Mouse (Mus musculus) forebrain, embryonic 16.5 days (tissue): Measurements from ENCODE around the gene Pcdh15. TPM values are rescaled to one million over a fixed set of nuclear protein-coding genes. Genes with fewer than 3 reads are reported as not detected.

Source experiments
- ATAC-seq: fragments of 200-750 bp; cut with Nextera tagmentation; 2 replicates; pipeline ENCODE4 v1.8.0; 2017; ENCODE audit warnings: mild to moderate bottlenecking, moderate library complexity
- H3K27ac ChIP-seq: fragments of 300-500 bp; sonication (generic); 2 replicates; pipeline ENCODE4 v1.5.1; 2014; ENCODE audit warnings: low read length, control low read depth
- H3K27me3 ChIP-seq: fragments of 300-500 bp; sonication (generic); replicated peaks from 2 replicates; pipeline ENCODE4 v1.6.1; 2014; ENCODE audit warnings: low read length; ENCODE audit not compliant: control insufficient read depth, insufficient read depth
- H3K36me3 ChIP-seq: fragments of 300-500 bp; sonication (generic); 2 replicates; pipeline ENCODE4 v1.6.1; 2014; ENCODE audit not compliant: control insufficient read depth, insufficient read depth
- H3K4me1 ChIP-seq: fragments of 300-500 bp; sonication (generic); replicated peaks from 2 replicates; pipeline ENCODE4 v1.6.1; 2014; ENCODE audit warnings: low read length; ENCODE audit not compliant: control insufficient read depth, insufficient read depth
- H3K4me2 ChIP-seq: fragments of 300-500 bp; sonication (generic); 2 replicates; pipeline ENCODE4 v1.6.1; 2014; ENCODE audit warnings: mild to moderate bottlenecking, low read length, control low read depth
- H3K4me3 ChIP-seq: fragments of 300-500 bp; sonication (generic); replicated peaks from 2 replicates; pipeline ENCODE4 v1.5.1; 2014; ENCODE audit warnings: mild to moderate bottlenecking, low read length, control low read depth
- H3K9ac ChIP-seq: fragments of 300-500 bp; sonication (generic); replicated peaks from 2 replicates; pipeline ENCODE4 v1.6.1; 2014; ENCODE audit warnings: low read depth, low read length, control low read depth
- H3K9me3 ChIP-seq: fragments of 300-500 bp; sonication (generic); 2 replicates; pipeline ENCODE4 v1.6.1; 2016; ENCODE audit warnings: low read length; ENCODE audit not compliant: control insufficient read depth
- WGBS: fragments of 180-500 bp; shearing (Covaris S2); extraction: QIAGEN DNeasy Blood & Tissue Kit; methylation state at CpG from one replicate; pipeline ENCODE4 v1.1.7; 2014; 5-methylcytosine and 5-hydroxymethylcytosine counted together
- polyA plus RNA-seq: library from polyadenylated mRNA; unstranded; fragments of >200 nt; fragmentation: Nextera tagmentation; extraction: Ambion mirVana; gene quantifications from 2 replicates; pipeline ENCODE4 v1.2.1, GENCODE M21; 2015

The Pcdh15 gene
- polyA plus RNA-seq, 1 experiment from 2014 or later: 6.5 TPM

GRCm38 (mm10) chr10:73938989-73939388 is 839.8 kb downstream of the Pcdh15 start:
- H3K9ac ChIP-seq: no peak overlapping the region
- ATAC-seq: no peak
- H3K4me3 ChIP-seq: no peak overlapping the region
- 45% methylated on average over 3 of the region's 3 CpGs for WGBS
- H3K4me2 ChIP-seq: no peak overlapping the region
- H3K27me3 ChIP-seq: no peaks in the 10 kb centered on the region
- no peaks in the 10 kb centered on the region for H3K36me3 ChIP-seq
- no peaks in the 10 kb centered on the region for H3K9me3 ChIP-seq
- peaks cover 2% of the 10 kb centered on the region; the same call in 1 of the 2 replicates for H3K4me1 ChIP-seq
- H3K27ac ChIP-seq: no peak overlapping the region

- WGBS: 28% methylated on average over 2 of the region's 2 CpGs
- no peak overlapping the region for H3K4me3 ChIP-seq
- no peaks in the 10 kb centered on the region for H3K36me3 ChIP-seq
- no peak for ATAC-seq
- H3K27me3 ChIP-seq: no peaks in the 10 kb centered on the region
- no peaks in the 10 kb centered on the region for H3K9me3 ChIP-seq
- H3K4me1 ChIP-seq: no peaks in the 10 kb centered on the region
- no peak overlapping the region for H3K27ac ChIP-seq
- no peak overlapping the region for H3K4me2 ChIP-seq
- H3K9ac ChIP-seq: no peak overlapping the region
These were observed 848.7 kb downstream of the Pcdh15 start for GRCm38 (mm10) chr10:73947799-73948198.

- WGBS: 84% methylated on average over 4 of the region's 4 CpGs
- Histone ChIP-seq H3K27me3 (no peaks in the 10 kb centered on the region), H3K36me3 (no peaks in the 10 kb centered on the region), H3K4me3 (no peak overlapping the region), H3K9me3 (no peaks in the 10 kb centered on the region), H3K27ac (no peak overlapping the region), H3K4me1 (no peaks in the 10 kb centered on the region), H3K4me2 (no peak overlapping the region), H3K9ac (no peak overlapping the region)
- no peak for ATAC-seq
These were observed 854.2 kb downstream of the Pcdh15 start for GRCm38 (mm10) chr10:73953362-73953761.

- WGBS: 84% methylated on average over 5 of the region's 5 CpGs
- Histone ChIP-seq H3K9ac (no peak overlapping the region), H3K4me1 (no peaks in the 10 kb centered on the region), H3K4me2 (no peak overlapping the region), H3K4me3 (no peak overlapping the region), H3K27ac (no peak overlapping the region), H3K27me3 (no peaks in the 10 kb centered on the region), H3K9me3 (no peaks in the 10 kb centered on the region), H3K36me3 (no peaks in the 10 kb centered on the region)
- no peak for ATAC-seq
These were observed 884.9 kb downstream of the Pcdh15 start for GRCm38 (mm10) chr10:73984057-73984456.

DNA sequence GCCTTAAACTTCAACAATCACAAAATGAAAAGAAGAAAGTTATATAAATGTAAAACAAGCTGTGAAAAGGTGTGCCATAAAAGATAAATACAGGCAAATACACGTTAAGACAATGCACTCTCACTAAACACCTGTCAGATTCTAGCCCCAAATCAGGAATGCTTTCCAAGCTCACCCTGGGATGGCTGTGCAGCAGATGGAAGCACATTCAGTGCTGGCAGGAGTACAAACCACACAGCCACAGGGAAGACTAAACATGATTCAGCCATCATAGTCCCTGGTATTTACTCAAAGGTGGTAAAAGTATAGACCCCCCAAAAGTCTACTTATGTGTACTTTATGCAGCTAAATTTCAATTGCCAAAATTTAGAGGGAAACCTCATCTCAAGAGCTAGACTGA is 909.7 kb downstream of the Pcdh15 start:
- Histone ChIP-seq H3K4me1 (no peaks in the 10 kb centered on the region), H3K27ac (no peak overlapping the region), H3K4me2 (no peak overlapping the region), H3K9ac (no peak overlapping the region), H3K9me3 (no peaks in the 10 kb centered on the region), H3K36me3 (no peaks in the 10 kb centered on the region), H3K27me3 (no peaks in the 10 kb centered on the region), H3K4me3 (no peak overlapping the region)
- WGBS: 49% methylated on average over 1 of the region's 1 CpGs
- no peak for ATAC-seq

- Histone ChIP-seq H3K9me3 (no peaks in the 10 kb centered on the region), H3K27me3 (no peaks in the 10 kb centered on the region), H3K4me1 (no peaks in the 10 kb centered on the region), H3K4me3 (no peak overlapping the region), H3K27ac (no peak overlapping the region), H3K36me3 (no peaks in the 10 kb centered on the region), H3K9ac (no peak overlapping the region), H3K4me2 (no peak overlapping the region)
- 89% methylated on average over 1 of the region's 1 CpGs for WGBS
- no peak for ATAC-seq
These were observed 923.9 kb downstream of the Pcdh15 start for GRCm38 (mm10) chr10:74023091-74023490.

DNA sequence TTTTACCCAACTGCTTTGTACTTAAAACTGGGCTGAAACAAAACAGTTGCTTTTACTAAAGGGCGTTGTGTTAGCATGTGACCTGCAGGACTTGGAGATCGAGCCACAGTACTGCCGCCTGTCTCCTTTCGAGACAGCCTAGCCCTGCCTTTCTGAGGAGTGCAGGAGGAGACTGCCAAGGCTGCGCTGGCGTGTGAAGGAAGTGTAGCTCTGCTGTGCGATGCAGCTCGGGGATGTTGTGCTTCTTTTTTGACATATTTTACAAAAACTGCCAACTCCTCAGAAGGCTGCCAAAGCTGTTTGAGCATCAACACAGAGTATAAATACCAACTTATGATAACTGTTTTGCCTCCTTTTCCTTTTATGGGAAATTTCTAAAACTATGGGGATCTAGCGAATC is 953.9 kb downstream of the Pcdh15 start:
- Histone ChIP-seq H3K4me1 (no peaks in the 10 kb centered on the region; the same call in 1 of the 2 replicates), H3K4me2 (peak overlapping the region; percentile 23; the same call in 1 of the 2 replicates), H3K27me3 (no peaks in the 10 kb centered on the region), H3K36me3 (no peaks in the 10 kb centered on the region), H3K9ac (no peak overlapping the region), H3K4me3 (no peak overlapping the region), H3K27ac (no peak overlapping the region; the same call in 1 of the 2 replicates), H3K9me3 (no peaks in the 10 kb centered on the region)
- 29% methylated on average over 9 of the region's 9 CpGs for WGBS
- ATAC-seq: peak; percentile 92

DNA sequence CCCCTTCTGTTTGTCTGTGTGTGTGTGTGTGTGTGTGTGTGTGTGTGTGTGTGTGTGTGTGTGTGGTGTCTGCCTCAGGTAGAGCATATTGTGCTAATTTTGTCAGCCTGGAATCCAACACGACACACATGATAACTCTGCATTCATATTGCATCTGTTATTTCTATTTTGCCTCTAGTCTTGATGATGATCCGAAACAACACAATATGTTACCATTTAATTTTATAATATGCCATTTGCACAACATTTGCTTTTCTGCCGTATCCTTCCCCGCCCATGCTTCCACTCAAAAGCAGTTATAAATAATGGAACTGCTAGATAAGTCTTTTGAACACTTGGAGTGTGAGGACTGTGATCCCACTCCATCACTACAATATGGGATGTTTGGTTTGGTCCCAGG is 987.5 kb downstream of the Pcdh15 start:
- peak; percentile 72 for ATAC-seq
- Histone ChIP-seq H3K27ac (no peak overlapping the region), H3K27me3 (no peaks in the 10 kb centered on the region), H3K9me3 (no peaks in the 10 kb centered on the region), H3K36me3 (no peaks in the 10 kb centered on the region), H3K9ac (no peak overlapping the region), H3K4me1 (no peaks in the 10 kb centered on the region), H3K4me2 (no peak overlapping the region), H3K4me3 (no peak overlapping the region)
- 70% methylated on average over 4 of the region's 4 CpGs for WGBS

DNA sequence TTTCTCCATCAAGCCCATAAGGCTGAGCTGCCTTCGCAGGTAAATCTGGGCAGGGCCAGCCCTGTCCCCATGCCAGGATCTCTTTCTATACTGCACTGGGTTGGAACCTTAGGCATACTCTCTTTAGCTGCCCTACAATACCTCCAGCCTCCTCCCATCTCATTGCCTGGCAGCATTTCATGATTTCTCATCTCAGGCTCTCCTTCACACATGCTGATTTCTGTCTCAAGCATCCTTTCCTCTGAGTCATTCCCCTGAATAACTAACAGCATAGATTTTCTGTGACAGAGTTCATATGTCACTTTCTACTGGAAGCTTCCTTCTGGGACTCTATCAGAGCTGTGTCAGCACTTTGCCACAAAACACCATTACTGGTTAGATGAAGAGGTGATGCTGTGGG is 999.2 kb downstream of the Pcdh15 start:
- Histone ChIP-seq H3K4me2 (no peak overlapping the region), H3K4me3 (no peak overlapping the region), H3K9me3 (no peaks in the 10 kb centered on the region), H3K4me1 (no peaks in the 10 kb centered on the region), H3K27me3 (no peaks in the 10 kb centered on the region), H3K36me3 (no peaks in the 10 kb centered on the region), H3K9ac (no peak overlapping the region), H3K27ac (no peak overlapping the region)
- ATAC-seq: no peak
- WGBS: 97% methylated on average over 1 of the region's 1 CpGs

DNA sequence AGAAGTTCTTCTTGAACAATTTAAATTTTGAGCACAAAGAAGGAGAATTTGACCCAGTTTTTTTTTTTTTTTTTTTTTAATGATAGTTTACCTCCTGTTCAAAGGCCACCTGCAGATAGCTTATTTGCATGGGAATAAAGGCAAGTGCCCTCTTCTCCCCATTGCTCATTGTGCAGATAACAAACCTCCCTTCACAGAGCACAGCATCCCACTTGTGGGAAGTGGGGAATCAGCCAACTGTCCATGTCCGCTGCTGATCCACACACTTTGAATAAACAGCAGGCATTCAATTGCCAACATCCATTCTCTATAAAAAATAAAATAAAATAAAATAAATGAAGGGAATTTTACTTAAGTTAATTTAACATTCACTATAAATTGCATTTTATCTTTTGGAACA is 1015.0 kb downstream of the Pcdh15 start:
- Histone ChIP-seq H3K4me1 (no peaks in the 10 kb centered on the region), H3K4me3 (no peak overlapping the region), H3K27me3 (no peaks in the 10 kb centered on the region), H3K27ac (no peak overlapping the region), H3K36me3 (no peaks in the 10 kb centered on the region), H3K9ac (no peak overlapping the region), H3K9me3 (no peaks in the 10 kb centered on the region), H3K4me2 (no peak overlapping the region)
- ATAC-seq: no peak
- WGBS: 30% methylated on average over 1 of the region's 1 CpGs
